Mouse (Mus musculus): ENCODE measurements around the gene Sf3a2.
A peak's percentile ranks its signal among the peaks of the same experiment; 100 is the strongest.
"Not testable (repeated sequence)": the region's sequence is repeated elsewhere in the genome, so short reads cannot be mapped to it uniquely, and the experiment has no call there.

The Sf3a2 gene

GRCm38 (mm10) chr10:80823847-80824643 lies 26.0 kb downstream of the Sf3a2 start:
- DNase-seq (ENCODE audit: low spot score in 2 of 2) = no peak

DNA sequence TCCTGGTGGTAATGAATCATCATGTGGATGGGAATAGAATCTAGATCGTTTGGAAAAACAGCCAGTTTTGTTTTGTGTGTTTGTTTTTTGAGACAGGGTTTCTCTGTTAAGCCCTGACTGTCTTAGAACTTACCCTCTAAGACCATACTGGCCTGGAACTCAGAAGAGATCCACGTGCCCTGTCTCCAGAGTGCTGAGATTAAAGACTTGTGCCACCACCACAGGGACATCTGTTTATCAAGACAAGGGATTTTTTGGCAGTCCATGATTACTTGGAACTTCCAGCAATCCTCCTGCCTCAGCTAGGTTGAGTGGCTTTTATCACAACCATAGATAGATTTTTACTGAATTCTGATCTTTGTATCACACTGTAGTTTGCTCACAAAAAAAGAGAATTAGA lies 26.8 kb downstream of the Sf3a2 start:
- no peak for DNase-seq (ENCODE audit: low spot score in 2 of 2)

GRCm38 (mm10) chr10:80826151-80827062 lies 28.4 kb downstream of the Sf3a2 start, which contains the start of gene Oaz1:
Oaz1 (plus strand) TSS chr10:80826656.
- peak; percentile 99 to 100 for DNase-seq (ENCODE audit: low spot score in 2 of 2)

DNA sequence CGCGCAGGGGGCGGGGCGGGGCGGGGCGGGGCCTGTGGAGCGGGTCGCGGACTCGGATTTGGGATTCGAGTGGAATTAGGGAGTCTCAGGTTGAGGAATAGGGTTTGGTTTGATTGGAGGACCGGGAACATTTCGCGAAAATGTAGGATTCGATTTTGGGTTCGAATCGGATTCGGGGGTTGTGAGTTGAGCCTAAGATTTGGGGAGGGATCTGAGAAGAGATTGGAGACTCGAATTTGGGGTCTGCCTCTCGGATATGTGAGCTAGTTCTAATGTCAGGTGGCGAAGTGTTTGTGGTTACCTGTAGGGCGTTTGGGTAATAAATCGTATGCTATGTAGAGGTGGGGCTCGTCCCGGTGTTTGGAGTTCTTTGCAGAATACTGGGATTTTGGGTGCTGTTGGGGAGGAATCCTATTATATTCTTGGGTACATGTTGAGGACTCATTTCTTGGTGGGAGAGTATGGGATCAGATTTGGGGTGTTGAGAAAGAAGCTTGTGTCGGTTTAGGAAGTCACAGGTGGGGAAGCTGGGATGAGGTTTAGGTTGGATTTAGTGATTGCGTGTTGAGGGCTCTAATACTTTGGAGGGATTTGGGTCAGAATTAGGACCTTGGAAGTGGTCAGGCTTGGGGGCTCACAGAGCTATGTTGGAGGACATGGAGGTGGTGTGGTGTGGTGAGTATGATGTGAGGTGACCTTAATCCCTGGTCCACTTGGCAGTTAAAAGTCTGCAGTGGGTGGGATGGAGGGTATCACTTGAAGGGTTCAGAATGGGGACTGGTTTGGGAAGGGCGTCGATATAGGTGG lies 29.3 kb downstream of the Sf3a2 start:
- DNase-seq (ENCODE audit: low spot score in 2 of 2) = no peak

DNA sequence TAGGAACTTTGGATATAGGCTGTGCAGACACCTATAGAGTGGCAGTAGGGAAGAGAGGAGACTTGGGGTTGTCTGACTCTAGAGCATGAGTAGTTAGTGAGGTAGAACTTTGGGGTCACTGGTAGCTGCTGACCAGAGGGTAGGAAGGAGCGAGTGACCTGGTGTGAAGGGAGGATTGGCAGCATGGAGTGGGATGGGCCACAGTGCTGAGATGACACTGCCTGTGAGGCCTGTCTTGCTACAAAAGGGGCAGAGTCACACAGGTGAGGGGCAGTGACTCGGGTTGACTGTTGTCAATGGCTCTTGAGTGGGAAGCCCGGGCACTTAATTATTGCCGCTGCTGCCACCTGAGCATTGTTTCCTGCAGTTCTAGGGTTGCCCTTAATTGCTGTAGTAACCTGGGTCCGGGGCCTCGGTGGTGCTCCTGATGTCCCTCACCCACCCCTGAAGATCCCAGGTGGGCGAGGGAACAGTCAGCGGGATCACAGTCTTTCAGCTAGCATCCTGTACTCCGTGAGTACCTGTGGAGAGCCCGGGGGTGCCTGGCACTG lies 29.9 kb downstream of the Sf3a2 start:
- no peak for DNase-seq (ENCODE audit: low spot score in 2 of 2)

GRCm38 (mm10) chr10:80828587-80828986 lies 30.6 kb downstream of the Sf3a2 start:
- not testable (repeated sequence) for DNase-seq (ENCODE audit: low spot score in 2 of 2)

DNA sequence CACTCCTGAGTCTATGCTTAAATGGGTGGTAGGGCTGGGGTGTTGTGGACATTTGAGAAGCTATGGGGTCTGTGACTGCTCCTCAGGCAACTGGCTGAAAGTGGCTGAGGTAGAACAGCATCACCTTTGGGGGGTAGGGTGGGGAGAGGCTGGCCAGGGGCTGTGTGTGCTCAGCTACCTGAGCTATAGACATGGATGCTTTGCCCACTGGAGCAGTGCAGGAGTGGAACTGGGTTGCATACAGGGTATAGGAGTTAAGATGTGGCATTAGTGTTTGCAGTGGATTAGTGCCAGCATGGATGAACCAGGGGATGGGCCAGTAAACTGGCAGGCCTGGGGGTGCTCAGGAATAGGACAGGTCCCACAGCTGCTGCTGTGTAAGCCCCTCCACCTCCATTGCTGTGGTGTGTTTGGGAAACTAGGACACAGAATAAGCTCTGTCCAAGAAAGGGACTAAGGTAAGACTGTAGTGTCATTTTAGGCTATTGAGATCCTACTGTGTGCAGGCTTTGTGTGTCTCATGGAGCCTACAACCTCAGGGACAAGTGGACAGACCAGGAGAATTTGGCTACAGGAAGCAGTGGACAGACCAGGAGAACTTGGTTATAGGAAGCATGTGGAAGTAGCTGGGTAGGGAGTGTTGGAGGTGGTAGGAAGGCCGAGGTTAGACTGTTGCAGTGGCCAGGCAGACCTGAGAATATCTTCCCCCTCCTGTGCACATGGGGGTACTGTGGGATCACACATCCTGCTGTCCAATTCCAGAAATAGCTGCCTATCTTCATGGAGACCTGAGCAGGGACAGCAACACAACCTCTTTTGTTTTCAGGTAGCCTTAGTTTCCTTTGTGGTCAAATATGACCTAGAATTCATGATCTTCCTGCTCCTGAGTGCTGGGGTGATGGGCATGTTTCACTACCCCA lies 31.6 kb downstream of the Sf3a2 start:
- no peak for DNase-seq (ENCODE audit: low spot score in 2 of 2)

DNA sequence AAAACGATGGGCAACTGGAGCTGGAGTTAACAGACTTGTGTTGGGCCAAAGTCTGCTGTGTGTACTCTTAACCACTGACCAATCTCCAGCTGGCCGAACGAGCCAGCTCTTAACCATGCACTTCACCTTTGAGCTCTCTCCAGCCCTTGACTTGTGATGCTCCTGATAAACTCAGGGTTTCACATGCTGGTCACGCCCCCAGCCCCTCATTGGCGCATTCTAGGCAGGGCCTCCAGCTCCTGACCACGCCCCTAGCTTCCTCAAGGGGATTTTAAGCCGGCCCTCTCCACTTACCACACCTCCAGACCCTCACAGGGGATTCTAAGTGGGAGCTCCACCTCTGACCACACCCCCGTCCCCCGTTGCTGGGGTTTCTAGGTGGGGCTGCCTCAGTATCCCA lies 33.1 kb downstream of the Sf3a2 start:
- DNase-seq (ENCODE audit: low spot score in 2 of 2) = no peak

GRCm38 (mm10) chr10:80832818-80833217 lies 34.8 kb downstream of the Sf3a2 start:
- DNase-seq (ENCODE audit: low spot score in 2 of 2) = no peak

- no peak for DNase-seq (ENCODE audit: low spot score in 2 of 2)
Observed at GRCm38 (mm10) chr10:80835617-80836016, 37.6 kb downstream of the Sf3a2 start.

DNA sequence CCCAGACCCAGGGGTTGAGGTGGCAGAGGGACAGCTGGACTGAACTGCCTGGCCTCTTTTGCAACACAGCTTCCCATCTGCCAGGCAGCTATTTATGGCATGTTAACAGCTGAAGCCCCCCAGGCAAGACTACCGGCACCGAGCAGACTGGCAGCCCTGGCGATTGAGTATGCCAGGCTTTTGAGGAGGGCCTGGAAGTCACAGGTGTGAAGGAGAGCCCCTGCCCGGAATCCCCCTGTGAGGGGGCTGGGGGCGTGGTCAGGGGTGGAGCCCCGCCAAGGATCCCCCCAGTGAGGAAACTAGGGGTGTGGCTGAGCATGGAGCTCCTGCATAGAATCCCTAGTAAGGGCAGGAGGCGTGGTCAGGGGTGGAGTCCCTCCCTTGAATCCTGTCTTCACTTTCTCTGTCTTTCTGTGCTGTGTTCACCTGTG lies 39.0 kb downstream of the Sf3a2 start:
- no peak for DNase-seq (ENCODE audit: low spot score in 2 of 2)

DNA sequence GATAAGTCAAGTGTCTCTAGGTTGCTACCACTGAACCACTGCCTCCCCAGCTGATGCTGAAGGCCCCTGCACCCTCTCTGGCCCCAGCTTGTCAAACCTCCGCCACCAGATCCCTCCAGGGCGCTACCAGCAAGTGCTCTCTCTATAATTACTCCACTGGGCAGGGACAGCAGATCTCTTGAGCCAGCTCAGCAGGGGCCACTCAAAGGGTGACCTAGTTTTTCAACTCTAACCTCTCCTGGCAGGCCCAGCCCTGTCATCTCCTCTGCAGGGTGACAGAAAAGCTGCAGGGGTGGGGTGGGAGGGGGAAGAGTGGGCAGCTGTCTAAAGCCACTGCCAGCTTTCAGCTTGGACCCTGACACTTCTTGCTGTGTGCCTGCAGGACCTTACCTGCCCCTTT lies 39.8 kb downstream of the Sf3a2 start:
- no peak for DNase-seq (ENCODE audit: low spot score in 2 of 2)

DNA sequence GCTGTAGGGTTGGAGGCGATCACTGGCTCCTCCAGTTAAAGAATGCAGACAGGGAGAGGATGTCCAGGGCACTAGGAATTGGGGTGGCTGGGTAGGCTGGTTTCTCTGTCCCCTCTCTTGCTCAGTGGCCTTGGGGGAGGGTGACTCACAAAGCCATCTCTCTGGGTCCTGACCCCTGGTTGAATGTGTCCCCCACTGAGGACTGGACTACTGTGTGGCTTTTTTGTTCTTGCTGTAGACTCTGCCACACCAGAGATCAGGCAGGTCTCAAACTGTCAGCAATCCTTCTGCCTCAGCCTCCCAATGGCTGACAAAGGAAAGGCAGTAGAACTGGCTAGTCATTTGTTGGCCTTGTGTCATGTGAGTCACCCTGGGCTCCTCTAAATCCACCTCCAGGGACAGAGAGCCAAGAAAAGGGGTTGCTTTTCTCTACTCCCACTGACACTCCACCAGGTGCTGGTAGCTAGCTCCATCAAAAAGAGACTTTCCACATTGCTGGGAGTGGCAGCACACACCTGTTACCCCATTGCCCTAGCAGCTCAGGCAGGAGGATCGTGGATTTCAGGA lies 40.4 kb downstream of the Sf3a2 start:
- no peak for DNase-seq (ENCODE audit: low spot score in 2 of 2)

- DNase-seq (ENCODE audit: low spot score in 2 of 2) = no peak
Observed at GRCm38 (mm10) chr10:80839848-80840247, 41.9 kb downstream of the Sf3a2 start.

DNA sequence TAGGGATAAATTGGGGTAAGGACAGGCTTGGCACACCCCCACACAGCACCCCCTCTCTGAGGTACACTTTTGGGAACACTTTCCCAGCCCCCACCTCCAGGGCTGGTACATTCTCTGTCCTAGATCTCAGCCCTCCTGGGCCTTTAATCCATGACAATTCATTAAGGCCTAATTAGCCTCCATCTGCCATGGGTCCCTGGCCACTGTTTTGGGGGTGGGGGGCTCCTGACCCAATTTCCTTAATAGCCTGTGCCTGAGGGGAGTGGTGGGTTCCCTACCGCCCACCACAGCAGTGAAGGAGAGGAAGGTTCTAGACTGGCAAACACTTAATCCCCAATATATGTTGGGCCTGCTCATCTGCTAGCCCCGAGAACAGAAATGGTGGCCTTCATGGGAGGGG lies 43.7 kb downstream of the Sf3a2 start:
- DNase-seq (ENCODE audit: low spot score in 2 of 2) = no peak

- DNase-seq (ENCODE audit: low spot score in 2 of 2) = peak; percentile 62 to 65
Observed at GRCm38 (mm10) chr10:80842334-80842733, 44.3 kb downstream of the Sf3a2 start.

GRCm38 (mm10) chr10:80843087-80843930 lies 45.3 kb downstream of the Sf3a2 start:
- DNase-seq (ENCODE audit: low spot score in 2 of 2) = no peak

DNA sequence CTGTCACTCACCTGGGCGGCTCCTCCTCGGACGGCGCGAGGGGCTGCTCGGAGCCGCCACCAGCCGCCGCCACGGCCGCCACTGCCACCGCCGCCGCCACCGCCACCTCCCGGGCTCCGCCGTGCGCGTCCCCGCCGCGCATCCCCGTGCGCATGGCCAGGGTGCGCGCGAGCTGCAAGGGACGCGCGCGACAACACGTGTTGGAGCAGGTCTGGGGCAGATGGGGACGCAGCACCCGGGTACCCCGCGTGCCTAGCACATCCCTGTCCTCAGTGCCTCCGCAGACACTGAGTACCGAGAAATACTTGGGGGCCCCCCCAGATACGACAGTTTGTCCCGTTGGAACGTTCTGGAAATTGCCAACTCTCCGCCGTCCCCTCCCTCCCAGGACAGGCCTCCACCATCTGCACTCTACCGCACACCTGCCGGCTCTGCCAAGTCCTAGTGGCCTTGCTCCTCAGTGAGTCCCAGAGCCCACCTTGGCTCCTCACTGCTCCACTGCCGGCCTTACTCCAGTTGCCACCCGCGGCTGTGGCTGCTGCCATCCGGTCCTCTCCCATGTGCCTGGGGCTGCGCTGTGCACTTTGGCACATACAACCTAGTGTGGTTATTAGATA lies 46.0 kb downstream of the Sf3a2 start, which contains the start of gene Lingo3:
Lingo3 (minus strand) TSS at position 109 of the 617 bp plus-strand sequence.
- DNase-seq (ENCODE audit: low spot score in 2 of 2) = peak; percentile 56 to 62

Measured in right cerebral cortex, adult 2 months (tissue).